Mouse (Mus musculus): ENCODE measurements around the gene Gm5795.
"Not testable (repeated sequence)": the region's sequence is repeated elsewhere in the genome, so short reads cannot be mapped to it uniquely, and the experiment has no call there.

Gene Gm5795

DNA sequence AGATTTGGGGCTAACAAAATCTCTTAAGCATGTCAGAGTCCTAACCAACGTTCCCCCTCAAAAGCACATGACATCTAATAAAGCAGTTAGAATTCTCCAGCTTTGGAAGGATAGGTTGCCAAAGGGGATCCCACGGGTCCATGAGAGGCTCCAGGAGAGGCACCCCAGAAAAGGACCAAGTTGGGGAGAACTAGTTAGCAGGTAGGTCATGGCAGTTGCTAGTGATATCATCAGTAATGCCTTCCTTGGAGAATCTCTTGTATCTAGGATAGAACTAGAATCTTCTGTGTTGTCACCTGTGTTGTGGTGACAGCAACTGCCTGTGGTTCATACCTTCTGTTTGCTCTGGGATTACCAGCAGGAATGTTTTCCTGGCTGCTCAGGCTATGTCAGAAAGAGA lies at the start of gene Gm5795:
Gm5795 (plus strand) TSS at position 301 of the 400 bp plus-strand sequence.
- DNase-seq, result not testable (repeated sequence)

DNA sequence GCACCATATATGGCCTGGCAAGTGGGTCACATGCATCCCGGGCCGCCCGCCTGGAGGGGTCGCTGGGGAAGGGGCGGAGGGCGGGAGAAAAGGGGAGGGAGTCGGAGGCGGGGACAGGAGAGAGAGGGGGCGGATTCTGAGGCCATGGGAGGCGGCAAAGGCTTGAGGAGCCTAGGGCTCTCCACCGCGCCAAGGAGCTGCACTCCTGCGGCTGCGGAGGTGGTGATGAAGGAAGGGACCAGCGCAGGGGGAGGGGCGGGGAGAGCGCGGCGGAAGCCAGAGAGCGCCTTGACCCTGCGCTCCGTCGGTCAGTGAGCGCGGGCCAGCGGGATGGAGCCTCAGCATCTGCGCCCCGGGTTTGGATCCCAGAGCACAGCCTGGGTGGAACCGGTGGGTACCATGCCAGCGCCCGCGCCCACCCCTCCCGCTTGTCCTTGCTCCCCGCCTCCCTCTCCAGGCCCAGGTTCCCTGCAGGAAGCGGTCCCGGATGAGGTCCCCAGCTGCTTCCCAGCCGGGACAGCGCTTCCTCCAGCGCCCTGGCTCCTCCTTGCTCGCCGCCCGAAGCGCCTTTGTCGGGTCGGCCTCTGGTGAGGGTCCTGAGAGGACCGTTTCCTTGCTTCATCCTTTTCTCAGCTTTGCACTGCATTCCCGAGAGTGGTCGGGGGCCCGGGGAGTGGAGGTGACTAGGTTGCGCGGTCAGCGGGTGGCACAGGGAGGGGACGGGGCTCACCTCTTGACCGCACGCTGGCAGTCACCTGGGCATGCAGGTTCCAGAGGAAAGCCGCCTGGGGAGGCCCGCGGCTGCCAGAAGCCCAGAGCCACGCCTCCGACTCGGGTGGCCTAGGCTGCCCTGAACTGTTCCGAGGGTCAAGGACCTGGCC lies 20.5 kb downstream of the Gm5795 start, which contains the start of gene D830030K20Rik:
D830030K20Rik (plus strand) TSS at position 217 of the 881 bp plus-strand sequence.
- DNase-seq, result peak in 1 of 2 experiments; percentile 15

DNA sequence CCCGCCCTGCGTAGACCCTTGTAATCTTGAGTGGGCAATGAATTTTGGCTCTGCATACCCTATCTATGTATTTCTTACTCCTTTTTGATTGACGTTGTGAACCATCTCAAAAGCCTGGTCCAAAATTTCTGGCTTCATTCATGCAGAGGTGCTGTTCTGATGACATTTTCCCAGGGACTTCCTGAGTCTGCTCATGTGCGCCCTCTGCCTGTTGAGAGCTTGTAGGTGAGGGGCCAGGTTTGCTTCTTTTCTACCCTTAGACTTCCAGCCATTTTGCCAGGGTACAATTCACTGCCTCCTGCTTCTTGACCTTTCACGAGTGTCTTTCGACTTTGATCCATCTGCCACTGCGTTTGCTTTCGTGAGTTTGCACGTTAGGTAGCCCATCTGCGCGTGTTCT lies 21.3 kb downstream of the Gm5795 start:
- DNase-seq, result peak in 1 of 2 experiments; percentile 3
